Mouse (Mus musculus): ENCODE measurements around the gene Gm21312. TPM values are rescaled to one million over a fixed set of nuclear protein-coding genes. Genes with fewer than 3 reads are reported as not detected.

Gene Gm21312
- total RNA-seq (2023): not detected

GRCm38 (mm10) chr10:104176724-104177123 lies at the start of gene Gm21312:
Gene Gm21312, plus strand, starts transcription at chr10:104177024.

GRCm38 (mm10) chr10:104142687-104143086 lies 34.1 kb upstream of the Gm21312 start, which contains the start of gene Gm21293:
Gene Gm21293, plus strand, starts transcription at chr10:104142987.

GRCm38 (mm10) chr10:104151197-104151596 lies 25.6 kb upstream of the Gm21312 start, which contains the start of gene Gm6763:
Gene Gm6763, plus strand, starts transcription at chr10:104151497.

GRCm38 (mm10) chr10:104159706-104160105 lies 17.1 kb upstream of the Gm21312 start, which contains the start of gene Gm8764:
Gene Gm8764, plus strand, starts transcription at chr10:104160006.

GRCm38 (mm10) chr10:104168215-104168614 lies 8.6 kb upstream of the Gm21312 start, which contains the start of gene Gm21304:
Gene Gm21304, plus strand, starts transcription at chr10:104168515.

GRCm38 (mm10) chr10:104185233-104185632 lies 8.4 kb downstream of the Gm21312 start, which contains the start of gene Gm20765:
Gene Gm20765, plus strand, starts transcription at chr10:104185533.

GRCm38 (mm10) chr10:104193742-104194141 lies 16.9 kb downstream of the Gm21312 start, which contains the start of gene Gm4340:
Gene Gm4340, plus strand, starts transcription at chr10:104194042.

Other genes starting within 250 kb of the Gm21312 start
- not detected for gene Gm21293, start 34.0 kb upstream of the Gm21312 start, total RNA-seq (2023)
- gene Gm6763, start 25.5 kb upstream of the Gm21312 start, total RNA-seq (2023): not detected
- not detected for gene Gm8764, start 17.0 kb upstream of the Gm21312 start, total RNA-seq (2023)
- not detected for gene Gm21304, start 8.5 kb upstream of the Gm21312 start, total RNA-seq (2023)
- gene Gm20765, start 8.5 kb downstream of the Gm21312 start, total RNA-seq (2023): not detected
- gene Gm4340, start 17.0 kb downstream of the Gm21312 start, total RNA-seq (2023): not detected